Mouse (Mus musculus): ENCODE measurements at regions not wholly inside any gene's neighbourhood (a gene's known extent, or its start where the extent isn't known, plus 50 kb on each side); places are given as distances from the start of the nearest gene placed in this dataset.

DNA sequence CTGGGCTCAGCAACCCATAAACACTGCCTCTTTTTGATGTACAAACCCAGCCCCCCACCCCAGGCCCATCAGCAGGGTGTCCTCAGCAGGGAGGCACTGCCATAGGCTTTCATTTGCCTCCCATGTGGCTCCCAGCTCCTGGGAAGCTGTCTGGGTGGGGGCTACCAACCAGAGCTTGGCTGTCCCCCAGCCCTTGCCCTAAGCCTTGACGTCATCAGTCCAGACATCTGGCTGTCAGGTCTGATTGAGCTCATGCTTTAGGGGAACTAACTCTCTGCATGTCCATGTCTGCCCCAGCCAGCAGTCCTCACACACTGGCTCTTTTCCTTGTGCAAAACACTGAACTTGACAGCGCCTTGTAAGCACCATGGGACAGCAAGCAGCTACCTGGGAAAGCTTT is 255.3 kb downstream of the Dysf start:
- no peak for DNase-seq (ENCODE audit: low read depth, low spot score)
- Histone ChIP-seq H3K79me2 (ENCODE audit: control insufficient read depth, insufficient read depth, low read length, poor library complexity) (no peaks in the 10 kb centered on the region), H3K9me3 (replicated peaks; ENCODE audit: insufficient read depth, low read length) (no peaks in the 10 kb centered on the region), H3K27me3 (ENCODE audit: control insufficient read depth in 1 of 2, insufficient read depth in 2 of 2, low read length in 2 of 2) (no peaks in the 10 kb centered on the region), H3K27ac (ENCODE audit: control insufficient read depth, low read depth, low read length) (no peak overlapping the region), H3K4me1 (ENCODE audit: control insufficient read depth in 1 of 2, insufficient read depth in 2 of 2, low read length in 2 of 2) (no peaks in the 10 kb centered on the region), H3K36me3 (ENCODE audit: control insufficient read depth in 1 of 2, insufficient read depth in 2 of 2, low read length in 2 of 2) (no peaks in the 10 kb centered on the region), H3K4me3 (ENCODE audit: control insufficient read depth in 1 of 2, insufficient read depth in 1 of 2, low read depth in 2 of 2, low read length in 2 of 2) (no peak overlapping the region), H3K9ac (ENCODE audit: control insufficient read depth, low read depth, low read length, poor library complexity, severe bottlenecking) (no peak overlapping the region)
- TF ChIP-seq CHD1 (IDR thresholded peaks at IDR 0.05; ENCODE audit: low read depth, low read length) (no peak), JUND (IDR thresholded peaks at IDR 0.05; ENCODE audit: low read depth, low read length) (no peak), TAL1 (IDR thresholded peaks at IDR 0.05; ENCODE audit: low read length) (no peak), POLR2AphosphoS2 (IDR thresholded peaks at IDR 0.05; ENCODE audit: low read length) (no peak), ZNF384 (IDR thresholded peaks at IDR 0.05; ENCODE audit: low read depth, low read length) (no peak), SMC3 (IDR thresholded peaks at IDR 0.05; ENCODE audit: low read depth, low read length) (no peak), MAZ (IDR thresholded peaks at IDR 0.05; ENCODE audit: low read depth, low read length) (no peak), E2F4 (IDR thresholded peaks at IDR 0.05; ENCODE audit: borderline replicate concordance, low read depth, low read length) (no peak), GABPA (IDR thresholded peaks at IDR 0.05; ENCODE audit: low read depth, low read length) (no peak), USF2 (IDR thresholded peaks at IDR 0.05; ENCODE audit: borderline replicate concordance in 1 of 2, insufficient read depth in 1 of 2, low read depth in 1 of 2, low read length in 2 of 2) (no peak), POLR2A (IDR thresholded peaks at IDR 0.05; ENCODE audit: control insufficient read depth in 1 of 2, insufficient read depth in 1 of 2, low read depth in 1 of 2, low read length in 2 of 2, poor library complexity in 1 of 2) (no peak)

- no peak for DNase-seq (ENCODE audit: low read depth, low spot score)
- TF ChIP-seq ELF1 (IDR thresholded peaks at IDR 0.05; ENCODE audit: low read depth, low read length) (no peak), BHLHE40 (IDR thresholded peaks at IDR 0.05; ENCODE audit: borderline replicate concordance, low read depth, low read length) (no peak)
- no peaks in the 10 kb centered on the region for H3K27me3 ChIP-seq (ENCODE audit: control insufficient read depth in 1 of 2, insufficient read depth in 2 of 2, low read length in 2 of 2)
These were observed 254.4 kb downstream of the Dysf start for GRCm38 (mm10) chr6:84262766-84263165.

GRCm38 (mm10) chr6:84261483-84261882 is 253.1 kb downstream of the Dysf start:
- Histone ChIP-seq H3K9ac (ENCODE audit: control insufficient read depth, low read depth, low read length, poor library complexity, severe bottlenecking) (no peak overlapping the region), H3K27me3 (ENCODE audit: control insufficient read depth in 1 of 2, insufficient read depth in 2 of 2, low read length in 2 of 2) (no peaks in the 10 kb centered on the region), H3K9me3 (replicated peaks; ENCODE audit: insufficient read depth, low read length) (no peaks in the 10 kb centered on the region), H3K27ac (ENCODE audit: control insufficient read depth, low read depth, low read length) (no peak overlapping the region), H3K36me3 (ENCODE audit: control insufficient read depth in 1 of 2, insufficient read depth in 2 of 2, low read length in 2 of 2) (no peaks in the 10 kb centered on the region), H3K79me2 (ENCODE audit: control insufficient read depth, insufficient read depth, low read length, poor library complexity) (no peaks in the 10 kb centered on the region), H3K4me1 (ENCODE audit: control insufficient read depth in 1 of 2, insufficient read depth in 2 of 2, low read length in 2 of 2) (no peaks in the 10 kb centered on the region), H3K4me3 (ENCODE audit: control insufficient read depth in 1 of 2, insufficient read depth in 1 of 2, low read depth in 2 of 2, low read length in 2 of 2) (no peak overlapping the region)
- no peak for DNase-seq (ENCODE audit: low read depth, low spot score)
- TF ChIP-seq POLR2AphosphoS5 (IDR thresholded peaks at IDR 0.05; ENCODE audit: borderline replicate concordance, low read depth, low read length) = no peak
- no peak for TF ChIP-seq HCFC1 (IDR thresholded peaks at IDR 0.05; ENCODE audit: low read depth, low read length)
- peak in 1 of 3 experiments; percentile 22; a peak in 1 of 6 replicates for TF ChIP-seq CTCF (IDR thresholded peaks at IDR 0.05 in 2 of 3, conservative IDR thresholded peaks at IDR 0.05 in 1 of 3; ENCODE audit: control insufficient read depth in 1 of 3, insufficient read depth in 1 of 3, low read depth in 2 of 3, low read length in 3 of 3, poor library complexity in 1 of 3, severe bottlenecking in 1 of 3)
- TF ChIP-seq SMC3 (IDR thresholded peaks at IDR 0.05; ENCODE audit: low read depth, low read length) = peak; percentile 29
- no peak for TF ChIP-seq USF1 (IDR thresholded peaks at IDR 0.05; ENCODE audit: low read depth, low read length)
- no peak for TF ChIP-seq BHLHE40 (IDR thresholded peaks at IDR 0.05; ENCODE audit: borderline replicate concordance, low read depth, low read length)
- peak; percentile 18 for TF ChIP-seq RAD21 (IDR thresholded peaks at IDR 0.05; ENCODE audit: low read depth, low read length)

More at GRCm38 (mm10) chr6:84262766-84263165, 254.4 kb downstream of the Dysf start:
- Histone ChIP-seq H3K4me1 (ENCODE audit: control insufficient read depth in 1 of 2, insufficient read depth in 2 of 2, low read length in 2 of 2) (no peaks in the 10 kb centered on the region), H3K79me2 (ENCODE audit: control insufficient read depth, insufficient read depth, low read length, poor library complexity) (no peaks in the 10 kb centered on the region), H3K4me3 (ENCODE audit: control insufficient read depth in 1 of 2, insufficient read depth in 1 of 2, low read depth in 2 of 2, low read length in 2 of 2) (no peak overlapping the region), H3K9me3 (replicated peaks; ENCODE audit: insufficient read depth, low read length) (no peaks in the 10 kb centered on the region), H3K27ac (ENCODE audit: control insufficient read depth, low read depth, low read length) (no peak overlapping the region), H3K36me3 (ENCODE audit: control insufficient read depth in 1 of 2, insufficient read depth in 2 of 2, low read length in 2 of 2) (no peaks in the 10 kb centered on the region), H3K9ac (ENCODE audit: control insufficient read depth, low read depth, low read length, poor library complexity, severe bottlenecking) (no peak overlapping the region)
